Mouse (Mus musculus) heart, embryonic 11.5 days (tissue): ENCODE measurements around the gene Tmem232. TPM values are rescaled to one million over a fixed set of nuclear protein-coding genes. Genes with fewer than 3 reads are reported as not detected.

Experiments used
- ATAC-seq: fragments of 200-750 bp; cut with Nextera tagmentation; replicated peaks from 2 replicates; pipeline ENCODE4 v1.8.0; 2017; ENCODE audit warnings: moderate library complexity; ENCODE audit not compliant: insufficient number of reproducible peaks, low FRiP score, low TSS enrichment
- H3K27ac ChIP-seq: fragments of 300-500 bp; sonication (generic); 2 replicates; pipeline ENCODE4 v1.5.1; 2014; ENCODE audit warnings: mild to moderate bottlenecking, low read depth, low read length
- H3K27me3 ChIP-seq: fragments of 300-500 bp; sonication (generic); 2 replicates; pipeline ENCODE4 v1.6.1; 2014; ENCODE audit warnings: mild to moderate bottlenecking, low read length, mixed read lengths; ENCODE audit not compliant: control insufficient read depth, insufficient read depth
- H3K36me3 ChIP-seq: fragments of 300-500 bp; sonication (generic); 2 replicates; pipeline ENCODE4 v1.6.1; 2014; ENCODE audit warnings: mild to moderate bottlenecking, low read length, moderate library complexity, mixed read lengths; ENCODE audit not compliant: control insufficient read depth, insufficient read depth
- H3K4me1 ChIP-seq: fragments of 300-500 bp; sonication (generic); 2 replicates; pipeline ENCODE4 v1.6.1; 2014; ENCODE audit warnings: low read length; ENCODE audit not compliant: control insufficient read depth, insufficient read depth
- H3K4me2 ChIP-seq: fragments of 300-500 bp; sonication (generic); 2 replicates; pipeline ENCODE4 v1.6.1; 2014; ENCODE audit warnings: mild to moderate bottlenecking, moderate library complexity
- H3K4me3 ChIP-seq: fragments of 300-500 bp; sonication (generic); 2 replicates; pipeline ENCODE4 v1.5.1; 2014; ENCODE audit warnings: low read depth, low read length
- H3K9ac ChIP-seq: fragments of 300-500 bp; sonication (generic); 2 replicates; pipeline ENCODE4 v1.6.1; 2014; ENCODE audit warnings: mild to moderate bottlenecking, low read depth, low read length, moderate library complexity
- H3K9me3 ChIP-seq: fragments of 300-500 bp; sonication (generic); replicated peaks from 2 replicates; pipeline ENCODE4 v1.6.1; 2016; ENCODE audit warnings: low read length; ENCODE audit not compliant: control insufficient read depth
- WGBS: fragments of 180-500 bp; shearing (Covaris S2); extraction: QIAGEN DNeasy Blood & Tissue Kit; methylation state at CpG from one replicate; pipeline ENCODE4 v1.1.7; 2014; ENCODE audit not compliant: insufficient replicate concordance; 5-methylcytosine and 5-hydroxymethylcytosine counted together
- polyA plus RNA-seq: library from polyadenylated mRNA; unstranded; fragments of >200 nt; fragmentation: Nextera tagmentation; extraction: Ambion mirVana; gene quantifications from 2 replicates; pipeline ENCODE4 v1.2.1, GENCODE M21; 2014

Gene Tmem232
- polyA plus RNA-seq = 0.23 and 0.34 TPM in 2 replicates

- peak; percentile 46; the same call in 1 of the 2 replicates for ATAC-seq
- 16% methylated on average over 26 of the region's 26 CpGs for WGBS
- Histone ChIP-seq H3K36me3 (no peaks in the 10 kb centered on the region), H3K4me3 (peak within 1 kb of the TSS; percentile 43), H3K4me1 (no peaks in the 10 kb centered on the region), H3K27ac (no peak within 1 kb of the TSS), H3K27me3 (no peaks in the 10 kb centered on the region), H3K4me2 (peak within 1 kb of the TSS; percentile 74), H3K9me3 (no peaks in the 10 kb centered on the region), H3K9ac (peak within 1 kb of the TSS; percentile 34; the same call in 1 of the 2 replicates)
Observed at GRCm38 (mm10) chr17:65540441-65541272, at the start of gene Tmem232. TSS of gene Tmem232 (minus strand) at chr17:65540782.

- no peak overlapping the region for H3K4me2 ChIP-seq
- no peak overlapping the region for H3K4me3 ChIP-seq
- no peak for ATAC-seq
- 0 out of 2 replicates have a peak, but pooled peaks cover 2% of the 10 kb centered on the region for H3K4me1 ChIP-seq
- WGBS = 58% methylated on average over 3 of the region's 3 CpGs
- H3K9ac ChIP-seq = no peak overlapping the region
- peaks cover under 1% of the 10 kb centered on the region; the same call in 1 of the 2 replicates for H3K36me3 ChIP-seq
- H3K27me3 ChIP-seq = no peaks in the 10 kb centered on the region
- no peak overlapping the region for H3K27ac ChIP-seq
- H3K9me3 ChIP-seq = no peaks in the 10 kb centered on the region
Observed at GRCm38 (mm10) chr17:65586892-65587291, 46.3 kb upstream of the Tmem232 start.

- no peak overlapping the region for H3K9ac ChIP-seq
- no peak for ATAC-seq
- no peaks in the 10 kb centered on the region for H3K9me3 ChIP-seq
- H3K27me3 ChIP-seq = no peaks in the 10 kb centered on the region
- H3K4me3 ChIP-seq = no peak overlapping the region
- H3K4me1 ChIP-seq = no peaks in the 10 kb centered on the region
- WGBS = 91% methylated on average over 5 of the region's 5 CpGs
- no peak overlapping the region for H3K27ac ChIP-seq
- H3K4me2 ChIP-seq = no peak overlapping the region
- peaks cover 8% of the 10 kb centered on the region; the same call in 1 of the 2 replicates for H3K36me3 ChIP-seq
Observed at GRCm38 (mm10) chr17:65581440-65581839, 40.9 kb upstream of the Tmem232 start.

GRCm38 (mm10) chr17:65579766-65580165 lies 39.2 kb upstream of the Tmem232 start:
- no peak overlapping the region for H3K4me3 ChIP-seq
- H3K4me1 ChIP-seq = no peaks in the 10 kb centered on the region
- H3K27ac ChIP-seq = no peak overlapping the region
- no peak overlapping the region for H3K9ac ChIP-seq
- no peak overlapping the region for H3K4me2 ChIP-seq
- H3K36me3 ChIP-seq = peaks cover 8% of the 10 kb centered on the region; the same call in 1 of the 2 replicates
- no peaks in the 10 kb centered on the region for H3K27me3 ChIP-seq
- WGBS = 94% methylated on average over 7 of the region's 7 CpGs
- no peak for ATAC-seq
- H3K9me3 ChIP-seq = no peaks in the 10 kb centered on the region

GRCm38 (mm10) chr17:65575339-65575738 lies 34.8 kb upstream of the Tmem232 start:
- no peak overlapping the region for H3K4me3 ChIP-seq
- no peaks in the 10 kb centered on the region for H3K27me3 ChIP-seq
- H3K36me3 ChIP-seq = 0 out of 2 replicates have a peak, but pooled peaks cover under 1% of the 10 kb centered on the region
- no peak overlapping the region for H3K4me2 ChIP-seq
- ATAC-seq = no peak
- peaks cover 7% of the 10 kb centered on the region for H3K4me1 ChIP-seq
- no peaks in the 10 kb centered on the region for H3K9me3 ChIP-seq
- WGBS = 79% methylated on average over 1 of the region's 1 CpGs
- H3K9ac ChIP-seq = no peak overlapping the region
- H3K27ac ChIP-seq = no peak overlapping the region

- Histone ChIP-seq H3K4me2 (no peak overlapping the region), H3K4me3 (no peak overlapping the region), H3K4me1 (peaks cover 7% of the 10 kb centered on the region), H3K27me3 (no peaks in the 10 kb centered on the region), H3K9me3 (no peaks in the 10 kb centered on the region), H3K9ac (no peak overlapping the region), H3K27ac (no peak overlapping the region), H3K36me3 (no peaks in the 10 kb centered on the region)
- no peak for ATAC-seq
- WGBS = 85% methylated on average over 8 of the region's 8 CpGs
Observed at GRCm38 (mm10) chr17:65574850-65575249, 34.3 kb upstream of the Tmem232 start.

- H3K27ac ChIP-seq = peak overlapping the region; percentile 24; the same call in 1 of the 2 replicates
- no peak for ATAC-seq
- no peak overlapping the region for H3K9ac ChIP-seq
- peaks cover 7% of the 10 kb centered on the region for H3K4me1 ChIP-seq
- H3K9me3 ChIP-seq = no peaks in the 10 kb centered on the region
- H3K4me3 ChIP-seq = no peak overlapping the region
- H3K4me2 ChIP-seq = no peak overlapping the region
- H3K36me3 ChIP-seq = no peaks in the 10 kb centered on the region
- WGBS = 72% methylated on average over 9 of the region's 9 CpGs
- no peaks in the 10 kb centered on the region for H3K27me3 ChIP-seq
Observed at GRCm38 (mm10) chr17:65571866-65572265, 31.3 kb upstream of the Tmem232 start.

GRCm38 (mm10) chr17:65571466-65571865 lies 30.9 kb upstream of the Tmem232 start:
- Histone ChIP-seq H3K4me3 (no peak overlapping the region), H3K27ac (no peak overlapping the region), H3K9ac (no peak overlapping the region), H3K27me3 (no peaks in the 10 kb centered on the region), H3K4me1 (peaks cover 7% of the 10 kb centered on the region), H3K9me3 (no peaks in the 10 kb centered on the region), H3K4me2 (no peak overlapping the region), H3K36me3 (no peaks in the 10 kb centered on the region)
- ATAC-seq = no peak
- 63% methylated on average over 8 of the region's 8 CpGs for WGBS
